Mouse (Mus musculus) hindbrain, embryonic 14.5 days (tissue): ENCODE measurements at regions not wholly inside any gene's neighbourhood (a gene's known extent, or its start where the extent isn't known, plus 50 kb on each side); places are given as distances from the start of the nearest gene placed in this dataset.

Experiments used
- ATAC-seq: fragments of 200-750 bp; cut with Nextera tagmentation; 2 replicates; pipeline ENCODE4 v1.8.0; 2017; ENCODE audit warnings: moderate number of reproducible peaks, mild to moderate bottlenecking, moderate TSS enrichment, moderate library complexity; ENCODE audit not compliant: low FRiP score
- DNase-seq: peaks from one replicate; pipeline ENCODE4 v3.0.0-alpha.2; 2015; ENCODE audit warnings: low spot score
- H3K27ac ChIP-seq: fragments of 300-500 bp; sonication (generic); 2 replicates; pipeline ENCODE4 v1.5.1; 2014; ENCODE audit warnings: mild to moderate bottlenecking, moderate library complexity
- H3K27me3 ChIP-seq: fragments of 300-500 bp; sonication (generic); 2 replicates; pipeline ENCODE4 v1.6.1; 2014; ENCODE audit warnings: mild to moderate bottlenecking, low read length, mixed read lengths; ENCODE audit not compliant: control insufficient read depth, insufficient read depth
- H3K36me3 ChIP-seq: fragments of 300-500 bp; sonication (generic); replicated peaks from 2 replicates; pipeline ENCODE4 v1.6.1; 2014; ENCODE audit not compliant: control insufficient read depth, insufficient read depth
- H3K4me1 ChIP-seq: fragments of 300-500 bp; sonication (generic); replicated peaks from 2 replicates; pipeline ENCODE4 v1.6.1; 2014; ENCODE audit warnings: antibody characterized with exemption, low read length, mixed read lengths; ENCODE audit not compliant: control insufficient read depth, insufficient read depth
- H3K4me2 ChIP-seq: fragments of 300-500 bp; sonication (generic); replicated peaks from 2 replicates; pipeline ENCODE4 v1.6.1; 2014; ENCODE audit warnings: mild to moderate bottlenecking, moderate library complexity
- H3K4me3 ChIP-seq: fragments of 300-500 bp; sonication (generic); replicated peaks from 2 replicates; pipeline ENCODE4 v1.5.1; 2014; ENCODE audit warnings: mild to moderate bottlenecking, low read length
- H3K9ac ChIP-seq: fragments of 300-500 bp; sonication (generic); 2 replicates; pipeline ENCODE4 v1.6.1; 2014
- H3K9me3 ChIP-seq: fragments of 300-500 bp; sonication (generic); 2 replicates; pipeline ENCODE4 v1.6.1; 2016; ENCODE audit warnings: low read length; ENCODE audit not compliant: control insufficient read depth
- WGBS: fragments of 180-500 bp; shearing (Covaris S2); extraction: QIAGEN DNeasy Blood & Tissue Kit; methylation state at CpG from one replicate; pipeline ENCODE4 v1.1.7; 2014; 5-methylcytosine and 5-hydroxymethylcytosine counted together

- Histone ChIP-seq H3K27ac (no peak overlapping the region), H3K4me2 (no peak overlapping the region), H3K27me3 (no peaks in the 10 kb centered on the region), H3K4me3 (no peak overlapping the region), H3K36me3 (no peaks in the 10 kb centered on the region), H3K4me1 (no peaks in the 10 kb centered on the region), H3K9ac (no peak overlapping the region), H3K9me3 (no peaks in the 10 kb centered on the region)
- ATAC-seq = no peak
- no peak for DNase-seq
Observed at GRCm38 (mm10) chr16:46616606-46617005, 118.3 kb upstream of the Nectin3 start.

- Histone ChIP-seq H3K9ac (no peak overlapping the region), H3K9me3 (no peaks in the 10 kb centered on the region), H3K36me3 (no peaks in the 10 kb centered on the region), H3K4me3 (no peak overlapping the region), H3K4me1 (no peaks in the 10 kb centered on the region), H3K27ac (no peak overlapping the region), H3K27me3 (no peaks in the 10 kb centered on the region), H3K4me2 (no peak overlapping the region)
- 70% methylated on average over 5 of the region's 5 CpGs for WGBS
- DNase-seq (no peak), ATAC-seq (no peak)
Observed at GRCm38 (mm10) chr16:46613062-46613818, 114.9 kb upstream of the Nectin3 start.

- no peak overlapping the region; the same call in 1 of the 2 replicates for H3K27ac ChIP-seq
- H3K4me1 ChIP-seq = 0 out of 2 replicates have a peak, but pooled peaks cover 7% of the 10 kb centered on the region
- H3K4me2 ChIP-seq = no peak overlapping the region
- no peaks in the 10 kb centered on the region for H3K27me3 ChIP-seq
- no peak for DNase-seq
- H3K36me3 ChIP-seq = no peaks in the 10 kb centered on the region
- no peak overlapping the region for H3K9ac ChIP-seq
- ATAC-seq = no peak; the same call in 1 of the 2 replicates
- no peaks in the 10 kb centered on the region for H3K9me3 ChIP-seq
- H3K4me3 ChIP-seq = no peak overlapping the region
Observed at GRCm38 (mm10) chr16:46605879-46606203, 107.5 kb upstream of the Nectin3 start.

- no peaks in the 10 kb centered on the region for H3K9me3 ChIP-seq
- DNase-seq = peak; percentile 51
- H3K9ac ChIP-seq = no peak overlapping the region
- no peak; the same call in 1 of the 2 replicates for ATAC-seq
- H3K4me3 ChIP-seq = no peak overlapping the region
- H3K27ac ChIP-seq = peak overlapping the region; percentile 23; the same call in 1 of the 2 replicates
- 0 out of 2 replicates have a peak overlapping the region, but pooled peaks have one; percentile 8 for H3K4me2 ChIP-seq
- H3K4me1 ChIP-seq = 0 out of 2 replicates have a peak, but pooled peaks cover 7% of the 10 kb centered on the region
- WGBS = 36% methylated on average over 11 of the region's 11 CpGs
- no peaks in the 10 kb centered on the region for H3K36me3 ChIP-seq
- no peaks in the 10 kb centered on the region for H3K27me3 ChIP-seq
Observed at GRCm38 (mm10) chr16:46605001-46605878, 106.9 kb upstream of the Nectin3 start.

GRCm38 (mm10) chr16:46592618-46593253 is 94.4 kb upstream of the Nectin3 start:
- H3K4me2 ChIP-seq = no peak overlapping the region
- H3K4me1 ChIP-seq = no peaks in the 10 kb centered on the region
- no peaks in the 10 kb centered on the region for H3K27me3 ChIP-seq
- H3K27ac ChIP-seq = no peak overlapping the region
- ATAC-seq (no peak), DNase-seq (no peak)
- no peak overlapping the region for H3K4me3 ChIP-seq
- no peak overlapping the region for H3K9ac ChIP-seq
- H3K9me3 ChIP-seq = no peaks in the 10 kb centered on the region
- no peaks in the 10 kb centered on the region for H3K36me3 ChIP-seq
- 11% methylated on average over 8 of the region's 8 CpGs for WGBS

- Histone ChIP-seq H3K9ac (no peak overlapping the region), H3K27me3 (no peaks in the 10 kb centered on the region), H3K4me2 (no peak overlapping the region), H3K36me3 (no peaks in the 10 kb centered on the region), H3K27ac (no peak overlapping the region), H3K4me1 (no peaks in the 10 kb centered on the region), H3K4me3 (no peak overlapping the region), H3K9me3 (no peaks in the 10 kb centered on the region)
- 73% methylated on average over 1 of the region's 1 CpGs for WGBS
- ATAC-seq (no peak), DNase-seq (no peak)
Observed at GRCm38 (mm10) chr16:46587056-46587455, 88.7 kb upstream of the Nectin3 start.

GRCm38 (mm10) chr16:46584502-46584901 is 86.2 kb upstream of the Nectin3 start:
- Histone ChIP-seq H3K9ac (no peak overlapping the region), H3K27me3 (no peaks in the 10 kb centered on the region), H3K27ac (no peak overlapping the region), H3K9me3 (no peaks in the 10 kb centered on the region), H3K4me3 (no peak overlapping the region), H3K4me1 (no peaks in the 10 kb centered on the region), H3K36me3 (no peaks in the 10 kb centered on the region), H3K4me2 (no peak overlapping the region)
- DNase-seq (no peak), ATAC-seq (no peak)

- no peak overlapping the region for H3K4me3 ChIP-seq
- no peak for ATAC-seq
- DNase-seq = no peak
- H3K36me3 ChIP-seq = no peaks in the 10 kb centered on the region
- no peaks in the 10 kb centered on the region for H3K9me3 ChIP-seq
- H3K4me1 ChIP-seq = no peaks in the 10 kb centered on the region
- H3K9ac ChIP-seq = no peak overlapping the region
- H3K4me2 ChIP-seq = no peak overlapping the region
- no peak overlapping the region for H3K27ac ChIP-seq
- no peaks in the 10 kb centered on the region for H3K27me3 ChIP-seq
- 86% methylated on average over 10 of the region's 10 CpGs for WGBS
Observed at GRCm38 (mm10) chr16:46581115-46581514, 82.8 kb upstream of the Nectin3 start.

GRCm38 (mm10) chr16:46574221-46574620 is 75.9 kb upstream of the Nectin3 start:
- H3K27ac ChIP-seq = no peak overlapping the region
- ATAC-seq (no peak), DNase-seq (no peak)
- H3K9me3 ChIP-seq = no peaks in the 10 kb centered on the region
- H3K36me3 ChIP-seq = no peaks in the 10 kb centered on the region
- H3K4me3 ChIP-seq = no peak overlapping the region
- H3K9ac ChIP-seq = no peak overlapping the region
- H3K27me3 ChIP-seq = no peaks in the 10 kb centered on the region
- no peak overlapping the region for H3K4me2 ChIP-seq
- H3K4me1 ChIP-seq = no peaks in the 10 kb centered on the region
- 50% methylated on average over 6 of the region's 6 CpGs for WGBS
